In genomic region chr16:10703932-10704331, GRCm38 (mm10) we compare ENCODE assay signal across 17 mouse cellular contexts.
DNase-seq lines count a peak whose midpoint lies in the region; ATAC-seq lines count a peak whose summit lies in the region.
"Had no signal": no experiment of that assay in that cellular context is flagged by ENCODE, and none has a peak within 500 bp of the region (broad histone marks: within the 10 kb centered on the region; RNA-seq: fewer than 3 reads in every experiment).

No protein-coding gene starts in this region.

- H3K9me3 ChIP-seq in lung, embryonic 15.5 days = no peaks in the 10 kb centered on the region
- H3K9me3 ChIP-seq: embryonic facial prominence, embryonic 13.5 days; liver, embryonic 13.5 days; midbrain, embryonic 10.5 days had no signal

- H3K4me3 ChIP-seq in lung, embryonic 15.5 days = no peak overlapping the region
- H3K4me3 ChIP-seq: embryonic facial prominence, embryonic 13.5 days; liver, embryonic 13.5 days; midbrain, embryonic 10.5 days; myocyte had no signal

- no peak overlapping the region for H3K4me2 ChIP-seq in lung, embryonic 15.5 days
- H3K4me2 ChIP-seq: embryonic facial prominence, embryonic 13.5 days; liver, embryonic 13.5 days had no signal

- no peak overlapping the region for H3K9ac ChIP-seq in lung, embryonic 15.5 days
- H3K9ac ChIP-seq: embryonic facial prominence, embryonic 13.5 days; liver, embryonic 13.5 days had no signal

- no peaks in the 10 kb centered on the region for H3K36me3 ChIP-seq in lung, embryonic 15.5 days
- H3K36me3 ChIP-seq: embryonic facial prominence, embryonic 13.5 days; liver, embryonic 13.5 days; midbrain, embryonic 10.5 days had no signal

- peak; percentile 46 for DNase-seq in adrenal gland, postnatal 10 days
- DNase-seq in adrenal gland, postnatal 4 days (ENCODE audit: low spot score in 2 of 2) = no peak
- no peak for DNase-seq in lung, postnatal 36 days
- peak; percentile 25 for DNase-seq in CD4-positive helper T cell, adult 2 months (ENCODE audit: low read depth, low spot score)
- no peak for DNase-seq in layer of hippocampus, adult 9-11 months
- DNase-seq in left cerebral cortex, postnatal 25 days (ENCODE audit: low spot score in 2 of 2) = no peak
- DNase-seq: cerebellum, postnatal 10 days; gastrocnemius, postnatal 25 days; heart, postnatal 36 days; kidney, adult 8-10 months; liver, embryonic 13.5 days had no signal

- H3K4me1 ChIP-seq in lung, embryonic 15.5 days = peaks cover 13% of the 10 kb centered on the region; the same call in 1 of the 2 replicates
- H3K4me1 ChIP-seq: embryonic facial prominence, embryonic 13.5 days had no signal

- ATAC-seq in lung, embryonic 15.5 days (ENCODE audit: borderline replicate concordance, extremely low read depth, low FRiP score, low TSS enrichment) = no peak; the same call in 1 of the 2 replicates
- ATAC-seq in inflammation-experienced regulatory T-cells, adult 6 months = peak; percentile 38
- ATAC-seq: forebrain, embryonic 16.5 days had no signal

- intact Hi-C loops in left cerebral cortex, postnatal 25 days (cut with DNase I) = no loop called here

- no peaks in the 10 kb centered on the region for H3K27me3 ChIP-seq in lung, embryonic 15.5 days
- H3K27me3 ChIP-seq: embryonic facial prominence, embryonic 13.5 days; liver, embryonic 13.5 days had no signal

- peak overlapping the region; percentile 24; the same call in 1 of the 2 replicates for H3K27ac ChIP-seq in lung, embryonic 15.5 days
- H3K27ac ChIP-seq: embryonic facial prominence, embryonic 13.5 days; liver, embryonic 13.5 days; midbrain, embryonic 10.5 days had no signal

- WGBS in lung, embryonic 15.5 days = 39% methylated on average over 4 of the region's 4 CpGs

Comparison
In these comparisons a context has a peak if more than half of its experiments do, and no peak if none do; other contexts are left out.
1. DNase-seq: peak in adrenal gland, postnatal 10 days (single experiment) and CD4-positive helper T cell, adult 2 months (single experiment); none in adrenal gland, postnatal 4 days (0 of 2), lung, postnatal 36 days (single experiment), layer of hippocampus, adult 9-11 months (single experiment) and left cerebral cortex, postnatal 25 days (0 of 2).